Mouse (Mus musculus) erythroblast, embryonic 14.5 days (primary cell): ENCODE data around the gene Tcl1b1.
"Not testable (repeated sequence)": the region's sequence is repeated elsewhere in the genome, so short reads cannot be mapped to it uniquely, and the experiment has no call there.

Source experiments
- GATA1 ChIP-seq: IDR thresholded peaks from 2 replicates; pipeline ENCODE4 v1.6.1; 2012; ENCODE audit warnings: low read length, inconsistent platforms, mixed read lengths
- TAL1 ChIP-seq: IDR thresholded peaks from 3 replicates; pipeline ENCODE4 v1.6.1; 2012; ENCODE audit warnings: low read length, inconsistent platforms, mixed read lengths

GRCm38 (mm10) chr12:105201657-105202056 lies 42.2 kb downstream of the Tcl1b1 start, which contains the start of gene Tcl1b4:
- TF ChIP-seq GATA1, TAL1: not testable (repeated sequence)
